Mouse (Mus musculus): ENCODE measurements around the gene Sh3bp5.
A peak's percentile ranks its signal among the peaks of the same experiment; 100 is the strongest.
"Not testable (repeated sequence)": the region's sequence is repeated elsewhere in the genome, so short reads cannot be mapped to it uniquely, and the experiment has no call there.

The Sh3bp5 gene

DNA sequence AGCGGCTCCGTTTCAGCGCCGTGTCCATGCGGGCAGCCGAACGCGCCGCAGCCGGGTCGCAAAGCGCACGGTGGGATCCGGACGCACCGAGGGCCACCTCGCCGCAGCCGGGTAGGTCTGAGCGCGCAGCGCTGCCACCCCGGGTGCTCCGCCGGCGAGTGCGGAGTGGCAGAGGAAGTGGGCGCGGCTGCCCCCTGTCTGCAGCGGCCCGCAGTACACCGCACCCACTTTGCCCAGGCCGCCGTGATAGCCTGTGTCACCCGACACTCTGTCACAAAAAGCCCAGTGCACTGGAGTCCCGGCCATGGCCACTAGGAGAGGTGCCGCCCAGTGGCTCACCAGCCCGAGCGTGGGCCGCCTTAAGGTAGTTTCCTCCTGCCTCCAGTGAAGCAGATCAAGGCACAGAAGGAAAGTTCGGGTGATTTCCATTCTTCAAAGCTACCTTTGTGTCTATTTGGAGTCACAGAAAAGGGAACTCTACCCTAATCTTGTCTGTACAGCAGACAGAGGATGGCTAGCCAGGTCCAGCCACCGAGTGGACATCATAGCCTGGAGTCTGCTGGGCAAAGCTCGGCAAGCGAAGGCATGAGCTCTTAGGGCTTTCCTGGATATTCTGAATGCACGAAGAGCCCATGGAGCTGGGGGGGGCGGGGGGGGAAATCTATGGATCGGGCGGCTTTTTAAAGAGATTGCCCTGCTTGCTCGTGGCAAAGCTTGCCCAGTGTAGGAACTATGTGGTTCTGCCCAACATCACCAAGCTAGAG lies at the start of gene Sh3bp5:
Gene Sh3bp5 (minus strand): TSS at position 149 of the 764 bp plus-strand sequence.
- Histone ChIP-seq H3K36me3 (ENCODE audit: control insufficient read depth, insufficient read depth, low read length, poor library complexity, severe bottlenecking) (peaks cover 8% of the 10 kb centered on the region), H3K27me3 (ENCODE audit: control insufficient read depth, insufficient read depth, low read length, poor library complexity, severe bottlenecking) (no peaks in the 10 kb centered on the region)
- DNase-seq (ENCODE audit: low read depth, low spot score) = peak; percentile 98

DNA sequence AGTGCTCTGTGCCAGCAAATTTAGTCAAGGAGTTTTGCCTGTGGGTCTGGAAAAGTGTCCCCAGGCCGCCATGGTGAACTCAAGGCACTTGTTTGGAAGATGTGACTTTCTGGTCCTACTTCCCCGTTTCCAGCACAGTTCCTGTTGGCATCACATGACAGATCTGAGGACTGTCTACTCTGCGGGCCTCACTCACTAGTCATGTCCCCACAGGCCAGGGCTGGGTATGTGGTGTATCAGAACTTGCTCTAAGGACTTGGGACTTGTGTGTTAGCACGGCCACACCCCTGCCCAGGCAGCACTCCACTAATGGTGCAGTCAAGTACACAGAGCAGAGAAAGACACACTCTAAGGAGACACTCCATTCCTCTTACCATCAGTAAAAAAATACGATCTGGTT lies 46.5 kb upstream of the Sh3bp5 start:
- peaks cover 21% of the 10 kb centered on the region for H3K36me3 ChIP-seq (ENCODE audit: control insufficient read depth, insufficient read depth, low read length, poor library complexity, severe bottlenecking)
- DNase-seq (ENCODE audit: low read depth, low spot score) = no peak
- no peaks in the 10 kb centered on the region for H3K27me3 ChIP-seq (ENCODE audit: control insufficient read depth, insufficient read depth, low read length, poor library complexity, severe bottlenecking)

DNA sequence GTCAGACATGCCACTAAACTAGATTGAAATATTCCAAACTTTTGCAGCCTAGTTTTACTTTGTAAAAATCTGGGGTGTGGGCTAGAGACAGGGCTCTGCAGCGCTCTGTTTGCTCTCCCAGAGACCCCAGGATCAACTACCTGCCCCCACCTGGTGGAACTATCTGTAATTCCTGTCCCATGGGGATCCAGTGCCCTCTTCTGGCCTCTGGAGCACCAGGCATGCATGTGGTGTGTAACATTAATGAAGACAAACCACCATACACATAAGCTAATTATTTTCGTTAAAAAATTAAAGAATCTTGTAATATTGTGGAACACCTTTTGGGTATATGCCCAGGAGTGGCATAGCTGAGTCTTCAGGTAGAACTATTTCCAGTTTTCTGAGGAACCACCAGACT lies 37.4 kb upstream of the Sh3bp5 start:
- no peaks in the 10 kb centered on the region for H3K27me3 ChIP-seq (ENCODE audit: control insufficient read depth, insufficient read depth, low read length, poor library complexity, severe bottlenecking)
- H3K36me3 ChIP-seq (ENCODE audit: control insufficient read depth, insufficient read depth, low read length, poor library complexity, severe bottlenecking) = no peaks in the 10 kb centered on the region
- DNase-seq (ENCODE audit: low read depth, low spot score) = no peak

DNA sequence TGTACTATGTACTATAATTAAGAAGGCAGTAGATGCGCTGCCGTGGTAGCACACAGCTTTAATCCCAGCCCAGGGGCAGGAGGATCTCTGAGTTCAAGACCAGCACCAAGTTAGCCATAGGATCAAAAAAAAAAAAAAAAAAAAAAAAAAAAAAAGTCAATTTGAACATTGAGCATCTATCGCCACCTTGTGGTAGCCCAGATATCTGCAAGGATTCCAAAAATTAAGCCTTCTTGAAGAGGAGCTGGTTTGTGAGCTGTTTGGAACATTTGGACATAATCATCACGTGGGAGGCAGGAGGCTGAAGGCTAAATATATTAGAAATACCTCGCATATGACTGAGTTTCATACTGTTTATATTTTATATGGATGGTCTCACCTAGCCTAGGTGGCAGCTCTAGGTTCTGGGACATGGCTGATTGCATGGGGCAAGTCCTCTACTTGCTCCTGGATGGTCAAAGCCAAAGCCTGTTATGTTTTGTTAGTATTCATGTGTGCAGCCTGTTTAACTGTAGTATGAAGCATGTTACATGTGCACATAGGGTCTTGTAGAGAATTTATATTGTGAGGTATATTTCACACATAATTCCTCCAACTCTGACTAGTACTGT lies 36.7 kb upstream of the Sh3bp5 start:
- H3K27me3 ChIP-seq (ENCODE audit: control insufficient read depth, insufficient read depth, low read length, poor library complexity, severe bottlenecking) = no peaks in the 10 kb centered on the region
- peak; percentile 84 for DNase-seq (ENCODE audit: low read depth, low spot score)
- H3K36me3 ChIP-seq (ENCODE audit: control insufficient read depth, insufficient read depth, low read length, poor library complexity, severe bottlenecking) = no peaks in the 10 kb centered on the region

DNA sequence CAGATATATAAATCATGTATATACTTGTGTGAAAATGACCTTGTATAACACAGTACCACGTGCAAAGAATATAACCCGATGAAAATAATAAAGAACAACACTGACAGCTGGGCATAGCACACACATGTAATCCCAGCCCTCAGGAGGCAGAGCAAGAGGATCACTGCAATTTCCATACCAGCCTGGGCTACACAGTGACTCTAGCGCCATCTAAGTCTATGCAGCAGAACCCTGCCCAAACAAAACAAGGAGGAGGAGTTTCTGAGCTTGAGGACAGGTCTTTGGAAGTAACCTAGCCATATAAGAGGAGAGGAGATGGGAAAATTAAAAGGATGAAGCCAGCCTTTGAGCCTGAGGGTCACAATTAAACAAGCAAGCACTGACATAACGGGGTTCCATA lies 33.8 kb upstream of the Sh3bp5 start:
- peak; percentile 10 for DNase-seq (ENCODE audit: low read depth, low spot score)
- Histone ChIP-seq H3K27me3 (ENCODE audit: control insufficient read depth, insufficient read depth, low read length, poor library complexity, severe bottlenecking) (no peaks in the 10 kb centered on the region), H3K36me3 (ENCODE audit: control insufficient read depth, insufficient read depth, low read length, poor library complexity, severe bottlenecking) (no peaks in the 10 kb centered on the region)

DNA sequence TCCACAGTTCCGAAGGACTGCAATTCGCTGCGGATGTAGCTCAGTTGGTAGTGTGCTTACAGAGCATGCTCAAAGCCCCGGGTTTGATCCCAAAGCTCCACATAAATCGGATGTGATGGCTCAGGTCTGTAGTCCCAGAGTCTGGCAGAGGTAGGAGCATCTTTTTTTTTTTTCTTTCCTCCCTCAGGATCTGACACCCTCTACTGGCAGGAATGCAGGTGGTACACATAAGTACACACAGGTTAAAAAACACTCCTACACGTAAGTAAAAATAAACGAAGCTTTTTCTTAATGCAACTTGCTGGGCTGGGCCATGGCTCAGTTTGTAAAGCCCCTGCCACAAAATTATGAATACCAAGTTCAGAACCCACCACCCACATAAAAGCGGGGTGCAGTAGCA lies 28.3 kb upstream of the Sh3bp5 start:
- Histone ChIP-seq H3K27me3 (ENCODE audit: control insufficient read depth, insufficient read depth, low read length, poor library complexity, severe bottlenecking) (no peaks in the 10 kb centered on the region), H3K36me3 (ENCODE audit: control insufficient read depth, insufficient read depth, low read length, poor library complexity, severe bottlenecking) (no peaks in the 10 kb centered on the region)
- peak; percentile 20 for DNase-seq (ENCODE audit: low read depth, low spot score)

DNA sequence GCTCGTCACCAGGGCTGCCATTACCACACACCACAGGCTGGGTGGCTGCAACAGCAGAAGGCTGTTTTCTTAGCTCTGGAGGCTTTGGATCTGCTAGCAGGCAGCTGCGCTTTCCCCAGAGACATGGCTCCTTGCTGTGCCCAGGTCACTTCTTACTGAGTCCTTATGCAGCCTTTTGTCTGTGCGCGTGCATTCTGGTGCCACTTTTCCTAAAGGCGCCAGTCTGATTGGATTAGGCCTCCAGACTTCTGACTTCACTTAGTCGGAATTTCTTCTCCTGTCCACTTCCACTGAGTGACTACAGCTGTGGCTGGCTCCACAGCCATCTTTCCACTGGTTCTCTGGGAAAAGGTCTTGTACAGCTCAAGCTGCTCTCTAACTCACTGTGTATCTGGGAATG lies 27.0 kb upstream of the Sh3bp5 start:
- H3K36me3 ChIP-seq (ENCODE audit: control insufficient read depth, insufficient read depth, low read length, poor library complexity, severe bottlenecking) = no peaks in the 10 kb centered on the region
- no peaks in the 10 kb centered on the region for H3K27me3 ChIP-seq (ENCODE audit: control insufficient read depth, insufficient read depth, low read length, poor library complexity, severe bottlenecking)
- DNase-seq (ENCODE audit: low read depth, low spot score) = no peak

DNA sequence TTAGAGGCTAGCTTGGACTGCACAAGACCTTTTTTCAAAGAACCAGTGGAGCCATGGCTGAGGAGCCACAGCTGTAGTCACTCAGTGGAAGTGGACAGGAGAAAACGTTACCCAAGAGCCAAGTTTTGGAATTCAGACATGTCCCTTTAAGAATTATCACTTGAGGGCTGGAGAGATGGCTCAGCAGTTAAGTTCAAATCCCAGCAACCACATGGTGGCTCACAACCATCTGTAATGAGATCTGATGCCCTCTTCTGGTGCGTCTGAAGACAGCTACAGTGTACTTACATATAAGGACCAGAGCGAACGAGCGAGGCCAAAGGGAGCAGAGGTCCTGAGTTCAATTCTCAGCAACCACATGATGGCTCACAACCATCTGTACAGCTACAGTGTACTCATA lies 26.3 kb upstream of the Sh3bp5 start:
- peak; percentile 49 for DNase-seq (ENCODE audit: low read depth, low spot score)
- not testable (repeated sequence) for H3K36me3 ChIP-seq (ENCODE audit: control insufficient read depth, insufficient read depth, low read length, poor library complexity, severe bottlenecking); H3K27me3 ChIP-seq (ENCODE audit: control insufficient read depth, insufficient read depth, low read length, poor library complexity, severe bottlenecking)

DNA sequence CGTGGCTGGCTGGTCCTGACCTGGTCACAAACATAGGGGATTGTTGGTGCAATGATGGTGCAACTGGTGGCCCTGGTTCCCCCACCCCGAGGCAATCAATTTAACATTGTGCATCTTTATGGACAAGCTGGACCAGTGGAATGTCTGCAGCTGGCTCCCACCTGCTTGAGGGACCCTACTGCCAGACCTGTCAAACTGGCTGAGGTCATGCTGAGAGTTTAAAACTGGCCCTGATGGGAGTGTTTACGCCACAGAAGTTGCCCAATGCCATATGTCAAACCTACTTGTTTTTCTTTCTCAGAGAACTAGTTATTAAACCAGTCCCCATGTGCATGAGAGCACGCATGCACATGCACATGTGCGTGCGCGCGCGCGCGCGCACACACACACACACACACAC lies 22.1 kb upstream of the Sh3bp5 start:
- no peak for DNase-seq (ENCODE audit: low read depth, low spot score)
- H3K36me3 ChIP-seq (ENCODE audit: control insufficient read depth, insufficient read depth, low read length, poor library complexity, severe bottlenecking) = no peaks in the 10 kb centered on the region
- no peaks in the 10 kb centered on the region for H3K27me3 ChIP-seq (ENCODE audit: control insufficient read depth, insufficient read depth, low read length, poor library complexity, severe bottlenecking)

DNA sequence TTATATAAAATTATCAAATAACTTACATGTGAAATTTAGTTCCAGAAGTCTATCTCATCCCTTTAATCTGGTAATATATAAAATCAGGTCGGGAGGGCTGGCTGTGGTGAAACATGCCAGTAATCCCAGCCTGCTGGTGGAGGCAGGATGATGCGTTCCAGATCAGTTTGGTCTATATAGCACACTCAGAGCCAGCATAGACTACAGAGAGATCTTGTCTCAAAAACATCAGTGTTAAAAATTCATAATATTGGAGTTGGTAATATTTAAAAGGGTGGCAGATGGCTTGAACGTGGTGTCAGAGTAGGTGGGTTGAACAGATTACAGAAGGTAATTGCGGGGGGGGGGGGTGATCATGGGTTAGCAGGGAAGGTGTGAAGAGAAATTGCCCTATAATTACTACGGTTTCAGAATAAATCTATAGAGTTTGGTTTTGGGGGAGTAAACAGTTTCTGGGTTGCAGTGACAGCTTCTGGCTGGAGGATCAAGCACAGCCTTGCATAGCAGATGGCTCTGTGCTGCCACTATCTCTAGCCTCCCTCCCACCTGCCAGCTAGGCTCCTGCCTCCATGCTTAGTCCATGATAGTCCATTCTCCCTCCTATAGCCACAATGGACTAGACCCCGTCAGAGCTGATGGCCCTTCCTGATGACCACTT lies 20.3 kb upstream of the Sh3bp5 start:
- Histone ChIP-seq H3K36me3 (ENCODE audit: control insufficient read depth, insufficient read depth, low read length, poor library complexity, severe bottlenecking) (no peaks in the 10 kb centered on the region), H3K27me3 (ENCODE audit: control insufficient read depth, insufficient read depth, low read length, poor library complexity, severe bottlenecking) (no peaks in the 10 kb centered on the region)
- no peak for DNase-seq (ENCODE audit: low read depth, low spot score)

DNA sequence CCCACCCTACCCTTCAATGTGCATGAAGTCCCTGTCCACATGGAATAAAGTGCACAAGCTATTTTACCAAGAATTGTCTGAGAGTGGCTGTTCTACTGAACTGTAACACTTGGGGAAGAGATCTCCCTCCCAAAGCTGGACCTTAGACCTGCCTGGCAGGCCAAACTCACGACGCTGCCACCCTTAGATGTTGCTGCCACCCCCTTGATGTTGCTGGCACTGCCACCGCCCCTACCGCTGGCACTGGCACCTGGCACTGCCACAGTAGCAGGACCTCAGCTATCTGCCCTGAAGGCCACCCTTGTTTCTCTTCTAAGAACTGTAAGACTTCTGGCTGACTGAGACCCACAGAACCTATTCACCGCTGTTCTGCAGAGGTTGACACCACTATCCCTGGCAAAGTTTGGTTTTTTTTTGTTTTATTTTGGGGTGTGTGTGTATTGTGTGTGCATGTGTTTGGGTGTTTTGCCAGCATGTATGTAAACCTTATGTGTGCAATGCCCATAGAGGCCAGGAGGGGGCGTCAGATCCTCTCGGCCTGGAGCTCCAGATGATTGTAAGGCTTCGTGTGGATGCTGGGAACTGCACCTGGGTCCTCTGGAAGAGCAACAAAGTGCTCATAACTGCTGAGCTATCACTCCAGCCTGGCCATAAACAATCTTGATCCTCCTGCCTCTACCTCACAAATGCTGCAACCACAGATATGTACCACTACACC lies 19.1 kb upstream of the Sh3bp5 start:
- DNase-seq (ENCODE audit: low read depth, low spot score) = no peak

DNA sequence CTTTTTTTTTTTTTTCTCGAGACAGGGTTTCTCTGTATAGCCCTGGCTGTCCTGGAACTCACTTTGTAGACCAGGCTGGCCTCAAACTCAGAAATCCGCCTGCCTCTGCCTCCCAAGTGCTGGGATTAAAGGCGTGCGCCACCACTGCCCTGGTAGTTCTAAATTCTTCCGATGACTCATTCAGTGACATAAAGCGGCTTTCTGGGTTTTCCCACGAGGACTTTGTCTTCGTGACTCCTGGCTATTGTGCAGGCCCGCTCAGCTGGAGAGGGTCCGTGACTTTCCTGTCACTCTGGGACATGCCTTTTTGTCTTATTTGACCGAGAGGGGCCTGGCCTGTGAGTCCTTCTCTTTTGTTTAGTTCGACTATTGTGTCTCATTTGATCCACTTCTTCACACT lies 18.1 kb upstream of the Sh3bp5 start:
- H3K27me3 ChIP-seq (ENCODE audit: control insufficient read depth, insufficient read depth, low read length, poor library complexity, severe bottlenecking); H3K36me3 ChIP-seq (ENCODE audit: control insufficient read depth, insufficient read depth, low read length, poor library complexity, severe bottlenecking); DNase-seq (ENCODE audit: low read depth, low spot score): not testable (repeated sequence)

More for the DNA sequence above, 19.1 kb upstream of the Sh3bp5 start:
- Histone ChIP-seq H3K36me3 (ENCODE audit: control insufficient read depth, insufficient read depth, low read length, poor library complexity, severe bottlenecking) (no peaks in the 10 kb centered on the region), H3K27me3 (ENCODE audit: control insufficient read depth, insufficient read depth, low read length, poor library complexity, severe bottlenecking) (no peaks in the 10 kb centered on the region)

DNA sequence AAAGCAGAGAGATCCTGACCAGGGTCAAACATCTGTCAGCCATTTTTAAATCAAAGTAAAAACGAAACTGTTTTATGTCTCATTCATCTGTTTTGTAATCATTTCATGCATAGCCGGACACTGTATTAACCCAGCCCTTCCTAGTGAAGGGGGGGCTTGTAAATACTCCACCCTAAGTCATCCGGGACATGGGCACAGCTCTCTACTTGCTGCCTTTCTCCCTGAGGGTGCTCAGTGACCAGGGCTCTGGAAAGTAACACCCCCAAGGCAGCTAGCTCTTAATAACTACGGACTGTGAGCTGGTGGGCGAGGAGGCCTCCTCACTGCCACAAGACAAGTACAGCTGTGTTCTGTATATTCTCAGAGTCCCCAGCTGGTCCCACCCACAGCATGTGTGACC lies 13.1 kb upstream of the Sh3bp5 start:
- DNase-seq (ENCODE audit: low read depth, low spot score) = no peak
- Histone ChIP-seq H3K36me3 (ENCODE audit: control insufficient read depth, insufficient read depth, low read length, poor library complexity, severe bottlenecking) (no peaks in the 10 kb centered on the region), H3K27me3 (ENCODE audit: control insufficient read depth, insufficient read depth, low read length, poor library complexity, severe bottlenecking) (no peaks in the 10 kb centered on the region)

DNA sequence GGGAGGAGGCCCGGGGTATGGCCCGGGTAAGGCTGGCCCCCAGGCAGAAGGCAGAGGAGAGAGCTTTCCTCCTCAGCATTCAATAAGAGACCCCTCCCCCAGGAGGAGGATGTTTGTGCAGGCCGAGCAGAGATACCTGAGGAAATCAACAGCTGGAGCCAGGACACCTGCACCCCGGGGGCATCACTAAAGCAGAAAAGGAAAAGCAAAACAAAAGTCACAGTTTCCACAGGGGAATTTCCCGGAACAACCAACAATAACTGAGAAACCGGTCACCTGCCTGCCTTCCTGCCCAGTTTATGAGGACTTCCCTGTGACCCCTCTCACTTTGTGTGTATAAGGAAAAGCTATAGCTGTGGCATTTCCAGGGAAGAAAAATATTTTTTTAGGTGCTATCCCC lies 7.7 kb upstream of the Sh3bp5 start:
- Histone ChIP-seq H3K36me3 (ENCODE audit: control insufficient read depth, insufficient read depth, low read length, poor library complexity, severe bottlenecking) (no peaks in the 10 kb centered on the region), H3K27me3 (ENCODE audit: control insufficient read depth, insufficient read depth, low read length, poor library complexity, severe bottlenecking) (no peaks in the 10 kb centered on the region)
- no peak for DNase-seq (ENCODE audit: low read depth, low spot score)

DNA sequence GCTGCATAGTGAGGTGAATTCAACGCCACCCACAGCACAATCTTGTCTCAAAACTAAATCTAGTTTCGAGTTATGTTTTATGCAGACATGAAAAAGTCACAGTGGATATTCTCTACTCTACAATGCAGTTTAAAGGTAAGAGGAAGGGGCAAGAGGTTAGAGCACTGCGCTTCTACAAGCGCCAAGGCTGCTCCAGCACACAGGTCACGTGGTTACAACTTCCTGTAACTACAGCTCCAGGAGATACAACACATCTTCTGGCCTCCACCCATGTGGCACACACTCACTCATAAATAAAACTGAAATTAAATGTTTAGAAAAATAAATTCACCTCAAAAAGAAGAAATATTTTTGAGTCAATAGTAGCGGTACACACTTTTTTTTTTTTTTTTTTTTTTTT lies 4.8 kb upstream of the Sh3bp5 start:
- Histone ChIP-seq H3K27me3 (ENCODE audit: control insufficient read depth, insufficient read depth, low read length, poor library complexity, severe bottlenecking) (no peaks in the 10 kb centered on the region), H3K36me3 (ENCODE audit: control insufficient read depth, insufficient read depth, low read length, poor library complexity, severe bottlenecking) (no peaks in the 10 kb centered on the region)
- peak; percentile 55 for DNase-seq (ENCODE audit: low read depth, low spot score)
